Mouse (Mus musculus): ENCODE data around the gene Zfp710. TPM values are rescaled to one million over a fixed set of nuclear protein-coding genes. Genes with fewer than 3 reads are reported as not detected.
"Not testable (repeated sequence)": the region's sequence is repeated elsewhere in the genome, so short reads cannot be mapped to it uniquely, and the experiment has no call there.

Gene Zfp710
- polyA plus RNA-seq, 1 experiment from 2014 or later = 25.7 TPM

DNA sequence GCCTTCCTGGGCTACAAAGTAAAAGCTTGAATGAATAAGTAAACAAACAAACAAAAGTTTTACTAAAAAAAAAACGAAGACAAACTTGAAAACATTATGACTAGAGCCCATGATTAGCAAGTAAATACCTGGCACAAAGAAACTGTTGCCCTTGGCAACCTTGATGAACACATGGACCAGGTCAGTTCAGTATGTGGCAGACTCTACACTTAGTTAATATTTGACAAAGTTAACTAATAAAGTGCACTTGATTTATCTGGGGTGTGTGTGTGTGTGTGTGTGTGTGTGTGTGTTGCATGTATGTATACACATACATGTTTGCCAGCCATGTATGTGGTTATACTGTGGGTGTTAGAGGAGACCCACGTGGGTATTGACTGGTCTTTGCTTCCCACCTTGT, 25.1 kb downstream of the Zfp710 start:
- peaks cover 42% of the 10 kb centered on the region for H3K4me1 ChIP-seq (ENCODE audit: control insufficient read depth, insufficient read depth, low read length)
- no peak for ATAC-seq (ENCODE audit: low FRiP score, low TSS enrichment)
- H3K9ac ChIP-seq (ENCODE audit: low read depth, low read length) = no peak overlapping the region
- 54% methylated on average over 2 of the region's 2 CpGs for WGBS
- no peak overlapping the region for H3K4me3 ChIP-seq (ENCODE audit: low read length)
- H3K36me3 ChIP-seq (ENCODE audit: control insufficient read depth, insufficient read depth, low read length) = no peaks in the 10 kb centered on the region; the same call in 1 of the 2 replicates
- H3K27ac ChIP-seq (ENCODE audit: low read depth, low read length) = peak overlapping the region; percentile 52; the same call in 1 of the 2 replicates
- no peaks in the 10 kb centered on the region for H3K9me3 ChIP-seq (ENCODE audit: control insufficient read depth, low read length)
- no peaks in the 10 kb centered on the region for H3K27me3 ChIP-seq (ENCODE audit: control insufficient read depth, insufficient read depth, low read length)
- no peak overlapping the region for H3K4me2 ChIP-seq (replicated peaks; ENCODE audit: low read depth, low read length)

DNA sequence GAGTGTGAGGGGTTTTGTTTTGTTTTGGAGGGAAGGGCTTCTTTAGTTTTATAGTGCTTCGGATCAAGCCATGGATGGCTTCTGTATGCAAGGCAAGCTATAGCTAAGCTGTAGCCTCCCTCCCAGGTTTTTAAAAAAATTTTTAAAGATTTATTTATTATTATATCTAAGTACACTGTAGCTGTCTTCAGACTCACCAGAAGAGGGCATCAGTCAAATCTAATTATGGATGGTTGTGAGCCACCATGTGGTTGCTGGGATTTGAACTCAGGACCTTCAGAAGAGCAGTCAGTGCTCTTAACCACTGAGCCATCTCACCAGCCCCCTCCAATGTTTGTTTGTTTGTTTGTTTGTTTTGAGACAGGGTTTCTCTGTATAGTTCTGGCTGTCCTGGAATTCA, 25.8 kb downstream of the Zfp710 start:
- H3K27me3 ChIP-seq (ENCODE audit: control insufficient read depth, insufficient read depth, low read length); ATAC-seq (ENCODE audit: low FRiP score, low TSS enrichment); H3K9ac ChIP-seq (ENCODE audit: low read depth, low read length); H3K4me2 ChIP-seq (replicated peaks; ENCODE audit: low read depth, low read length); H3K9me3 ChIP-seq (ENCODE audit: control insufficient read depth, low read length); H3K4me3 ChIP-seq (ENCODE audit: low read length); H3K36me3 ChIP-seq (ENCODE audit: control insufficient read depth, insufficient read depth, low read length): not testable (repeated sequence)
- Histone ChIP-seq H3K27ac (ENCODE audit: low read depth, low read length) (peak overlapping the region; percentile 18; the same call in 1 of the 2 replicates), H3K4me1 (ENCODE audit: control insufficient read depth, insufficient read depth, low read length) (peaks cover 42% of the 10 kb centered on the region)
- 97% methylated on average over 1 of the region's 1 CpGs for WGBS

DNA sequence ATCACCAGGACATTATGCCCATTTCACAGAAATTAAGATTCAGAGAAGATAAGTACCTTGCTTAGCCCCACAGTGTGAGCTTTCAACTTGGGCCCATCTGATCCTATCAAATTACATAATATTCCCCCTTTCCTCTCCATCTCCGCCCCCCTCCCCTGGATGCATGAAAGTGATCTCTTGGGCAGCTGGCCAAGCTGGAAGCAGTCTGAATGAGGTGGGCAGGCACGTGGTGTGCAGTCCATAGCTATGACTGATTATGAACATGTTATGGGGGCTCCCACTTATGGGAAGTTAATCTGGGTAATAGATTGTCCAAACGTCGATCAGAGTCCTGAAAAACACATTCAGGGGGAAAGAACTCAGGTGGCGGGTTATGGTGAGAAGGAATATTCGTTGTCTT, 27.2 kb downstream of the Zfp710 start:
- Histone ChIP-seq H3K4me1 (ENCODE audit: control insufficient read depth, insufficient read depth, low read length) (peaks cover 52% of the 10 kb centered on the region), H3K27me3 (ENCODE audit: control insufficient read depth, insufficient read depth, low read length) (no peaks in the 10 kb centered on the region), H3K4me3 (ENCODE audit: low read length) (no peak overlapping the region), H3K27ac (ENCODE audit: low read depth, low read length) (peak overlapping the region; percentile 20; the same call in 1 of the 2 replicates), H3K36me3 (ENCODE audit: control insufficient read depth, insufficient read depth, low read length) (no peaks in the 10 kb centered on the region; the same call in 1 of the 2 replicates), H3K4me2 (replicated peaks; ENCODE audit: low read depth, low read length) (no peak overlapping the region), H3K9me3 (ENCODE audit: control insufficient read depth, low read length) (no peaks in the 10 kb centered on the region), H3K9ac (ENCODE audit: low read depth, low read length) (no peak overlapping the region)
- peak; percentile 58 for ATAC-seq (ENCODE audit: low FRiP score, low TSS enrichment)
- WGBS = 55% methylated on average over 6 of the region's 6 CpGs

DNA sequence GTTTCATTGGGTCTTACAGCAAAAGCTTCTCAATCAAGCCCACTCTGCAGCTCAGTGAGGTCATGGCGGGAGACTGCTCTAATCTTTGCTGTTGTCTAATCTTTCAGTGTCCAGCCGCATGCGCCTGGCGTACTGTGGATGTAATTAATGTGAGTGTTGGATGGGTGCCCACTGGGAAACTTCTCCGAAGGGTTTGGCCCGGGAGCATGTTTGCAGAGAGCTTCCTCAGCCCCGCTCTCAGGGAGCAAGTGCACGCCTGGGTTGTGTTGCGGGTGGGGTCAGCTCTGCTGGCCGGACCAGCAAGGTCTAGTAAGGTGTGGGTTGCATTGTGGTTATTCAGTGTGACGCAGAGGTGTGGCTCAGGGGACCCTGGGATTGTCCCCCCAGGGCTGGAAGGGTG, 27.6 kb downstream of the Zfp710 start:
- Histone ChIP-seq H3K4me3 (ENCODE audit: low read length) (no peak overlapping the region), H3K36me3 (ENCODE audit: control insufficient read depth, insufficient read depth, low read length) (no peaks in the 10 kb centered on the region; the same call in 1 of the 2 replicates), H3K9ac (ENCODE audit: low read depth, low read length) (no peak overlapping the region; the same call in 1 of the 2 replicates), H3K4me2 (replicated peaks; ENCODE audit: low read depth, low read length) (no peak overlapping the region), H3K9me3 (ENCODE audit: control insufficient read depth, low read length) (no peaks in the 10 kb centered on the region), H3K27me3 (ENCODE audit: control insufficient read depth, insufficient read depth, low read length) (no peaks in the 10 kb centered on the region), H3K27ac (ENCODE audit: low read depth, low read length) (peak overlapping the region; percentile 20; the same call in 1 of the 2 replicates), H3K4me1 (ENCODE audit: control insufficient read depth, insufficient read depth, low read length) (peaks cover 52% of the 10 kb centered on the region)
- ATAC-seq (ENCODE audit: low FRiP score, low TSS enrichment) = peak; percentile 47
- WGBS = 28% methylated on average over 11 of the region's 11 CpGs

DNA sequence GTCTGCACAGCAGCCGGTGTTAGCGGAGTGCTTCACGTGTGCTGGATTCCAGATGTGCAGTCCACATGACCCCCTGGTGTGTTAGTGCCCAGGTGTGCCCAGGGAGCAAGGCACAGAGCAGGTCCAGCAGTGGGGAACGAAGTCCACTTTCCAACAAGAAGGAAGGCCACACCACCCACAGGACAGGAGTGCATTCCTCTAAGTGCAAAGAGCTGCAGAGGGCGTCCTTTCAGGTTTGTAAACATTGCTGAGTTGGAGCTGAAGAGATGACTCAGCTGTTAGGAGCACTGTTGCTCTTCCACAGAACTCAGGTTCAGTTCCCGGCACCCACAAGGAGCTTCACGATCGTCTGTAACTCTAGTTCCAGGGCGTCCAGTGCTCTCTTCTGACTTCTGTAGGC, 28.5 kb downstream of the Zfp710 start:
- no peak overlapping the region for H3K4me3 ChIP-seq (ENCODE audit: low read length)
- no peaks in the 10 kb centered on the region; the same call in 1 of the 2 replicates for H3K36me3 ChIP-seq (ENCODE audit: control insufficient read depth, insufficient read depth, low read length)
- no peak overlapping the region for H3K9ac ChIP-seq (ENCODE audit: low read depth, low read length)
- H3K4me2 ChIP-seq (replicated peaks; ENCODE audit: low read depth, low read length) = no peak overlapping the region
- H3K27me3 ChIP-seq (ENCODE audit: control insufficient read depth, insufficient read depth, low read length) = no peaks in the 10 kb centered on the region
- no peaks in the 10 kb centered on the region for H3K9me3 ChIP-seq (ENCODE audit: control insufficient read depth, low read length)
- ATAC-seq (ENCODE audit: low FRiP score, low TSS enrichment) = no peak
- peaks cover 56% of the 10 kb centered on the region for H3K4me1 ChIP-seq (ENCODE audit: control insufficient read depth, insufficient read depth, low read length)
- H3K27ac ChIP-seq (ENCODE audit: low read depth, low read length) = no peak overlapping the region
- WGBS = 93% methylated on average over 9 of the region's 9 CpGs

DNA sequence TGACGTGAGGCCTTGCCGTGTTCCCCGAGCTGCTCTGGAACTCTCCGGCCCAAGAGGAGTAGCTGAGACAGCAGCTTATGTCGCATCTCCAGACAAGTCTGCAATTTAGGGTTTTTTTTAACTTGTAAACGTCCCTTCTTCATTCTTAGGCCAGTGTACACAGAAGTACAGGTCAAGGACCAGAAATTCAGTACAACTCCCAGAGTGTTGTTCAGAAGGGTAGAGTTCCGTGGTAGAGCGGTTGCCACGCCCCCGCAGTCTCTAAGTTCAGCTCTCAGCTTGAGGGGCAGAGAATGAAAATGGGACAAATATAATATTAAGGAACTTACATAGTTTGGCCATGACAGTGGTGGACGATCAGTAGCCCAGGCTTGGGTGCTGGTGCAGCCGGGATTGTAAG, 31.2 kb downstream of the Zfp710 start:
- Histone ChIP-seq H3K27me3 (ENCODE audit: control insufficient read depth, insufficient read depth, low read length) (no peaks in the 10 kb centered on the region), H3K9ac (ENCODE audit: low read depth, low read length) (no peak overlapping the region), H3K4me3 (ENCODE audit: low read length) (no peak overlapping the region), H3K36me3 (ENCODE audit: control insufficient read depth, insufficient read depth, low read length) (no peaks in the 10 kb centered on the region; the same call in 1 of the 2 replicates), H3K4me1 (ENCODE audit: control insufficient read depth, insufficient read depth, low read length) (peaks cover 60% of the 10 kb centered on the region), H3K9me3 (ENCODE audit: control insufficient read depth, low read length) (no peaks in the 10 kb centered on the region), H3K27ac (ENCODE audit: low read depth, low read length) (no peak overlapping the region), H3K4me2 (replicated peaks; ENCODE audit: low read depth, low read length) (no peak overlapping the region)
- 65% methylated on average over 12 of the region's 12 CpGs for WGBS
- no peak for ATAC-seq (ENCODE audit: low FRiP score, low TSS enrichment)

DNA sequence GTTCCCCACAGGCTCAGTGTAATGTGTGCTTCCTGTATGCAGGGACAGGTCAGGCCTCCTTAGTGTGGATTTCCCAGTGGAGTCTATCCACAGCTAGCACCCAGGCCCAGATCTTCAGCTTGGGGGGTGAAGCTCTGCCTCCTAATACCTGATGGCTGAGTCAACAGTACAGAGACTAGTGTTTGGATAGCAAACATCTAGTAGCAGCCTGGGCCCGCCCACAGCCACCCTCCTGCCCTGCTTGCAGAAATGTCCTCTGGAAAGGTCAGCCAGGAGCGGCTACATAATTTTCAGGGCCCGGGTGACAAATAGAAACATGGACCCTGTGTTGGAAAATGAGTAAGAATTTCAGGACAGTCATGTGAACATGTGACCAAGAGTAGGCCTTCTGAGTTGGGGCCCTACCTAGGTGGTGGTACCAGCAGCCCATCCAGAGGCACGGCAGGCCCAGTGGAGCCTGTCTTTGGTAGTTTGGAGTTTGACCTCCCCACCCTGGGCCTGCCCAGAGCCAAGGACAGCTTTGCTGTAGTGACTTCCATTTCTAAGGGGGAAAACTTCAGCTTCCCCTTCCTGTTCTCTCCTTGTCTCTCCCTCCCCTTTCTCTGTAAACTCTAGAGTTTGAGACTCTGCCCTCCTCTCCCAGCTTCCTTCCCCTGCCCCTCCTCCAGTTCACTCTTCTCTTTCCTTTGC, 32.5 kb downstream of the Zfp710 start:
- WGBS = 27% methylated on average over 4 of the region's 4 CpGs
- Histone ChIP-seq H3K36me3 (ENCODE audit: control insufficient read depth, insufficient read depth, low read length) (no peaks in the 10 kb centered on the region; the same call in 1 of the 2 replicates), H3K27me3 (ENCODE audit: control insufficient read depth, insufficient read depth, low read length) (no peaks in the 10 kb centered on the region), H3K27ac (ENCODE audit: low read depth, low read length) (peak overlapping the region; percentile 69), H3K9me3 (ENCODE audit: control insufficient read depth, low read length) (no peaks in the 10 kb centered on the region), H3K4me3 (ENCODE audit: low read length) (no peak overlapping the region), H3K4me2 (replicated peaks; ENCODE audit: low read depth, low read length) (peak overlapping the region; percentile 10; the same call in 1 of the 2 replicates), H3K4me1 (ENCODE audit: control insufficient read depth, insufficient read depth, low read length) (peaks cover 46% of the 10 kb centered on the region), H3K9ac (ENCODE audit: low read depth, low read length) (0 out of 2 replicates have a peak overlapping the region, but pooled peaks have one; percentile 4)
- no peak for ATAC-seq (ENCODE audit: low FRiP score, low TSS enrichment)

DNA sequence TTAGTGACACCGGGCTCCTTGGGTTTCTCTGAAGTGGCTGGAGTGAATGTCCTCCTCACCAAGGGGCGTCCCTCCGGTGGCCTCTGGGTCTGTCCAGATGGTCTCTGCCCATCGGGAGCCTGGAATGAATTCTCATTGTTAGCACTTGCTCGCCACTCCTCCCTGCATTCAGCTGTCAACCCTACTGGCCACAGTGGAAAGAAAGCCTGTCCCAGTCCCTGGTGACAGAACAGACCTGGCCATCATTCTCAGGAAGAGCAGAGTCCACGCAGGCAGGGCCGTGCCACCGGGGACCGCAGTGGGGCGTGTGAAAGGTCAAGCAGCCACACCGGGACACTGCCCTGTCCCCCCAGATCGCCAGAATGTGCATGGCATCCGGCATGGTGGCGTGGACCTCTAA, 33.2 kb downstream of the Zfp710 start:
- Histone ChIP-seq H3K4me3 (ENCODE audit: low read length) (no peak overlapping the region), H3K27me3 (ENCODE audit: control insufficient read depth, insufficient read depth, low read length) (no peaks in the 10 kb centered on the region), H3K4me2 (replicated peaks; ENCODE audit: low read depth, low read length) (peak overlapping the region; percentile 10; the same call in 1 of the 2 replicates), H3K9me3 (ENCODE audit: control insufficient read depth, low read length) (no peaks in the 10 kb centered on the region), H3K27ac (ENCODE audit: low read depth, low read length) (peak overlapping the region; percentile 69; the same call in 1 of the 2 replicates), H3K4me1 (ENCODE audit: control insufficient read depth, insufficient read depth, low read length) (peaks cover 43% of the 10 kb centered on the region), H3K36me3 (ENCODE audit: control insufficient read depth, insufficient read depth, low read length) (no peaks in the 10 kb centered on the region; the same call in 1 of the 2 replicates), H3K9ac (ENCODE audit: low read depth, low read length) (no peak overlapping the region)
- 45% methylated on average over 14 of the region's 14 CpGs for WGBS
- ATAC-seq (ENCODE audit: low FRiP score, low TSS enrichment) = no peak

DNA sequence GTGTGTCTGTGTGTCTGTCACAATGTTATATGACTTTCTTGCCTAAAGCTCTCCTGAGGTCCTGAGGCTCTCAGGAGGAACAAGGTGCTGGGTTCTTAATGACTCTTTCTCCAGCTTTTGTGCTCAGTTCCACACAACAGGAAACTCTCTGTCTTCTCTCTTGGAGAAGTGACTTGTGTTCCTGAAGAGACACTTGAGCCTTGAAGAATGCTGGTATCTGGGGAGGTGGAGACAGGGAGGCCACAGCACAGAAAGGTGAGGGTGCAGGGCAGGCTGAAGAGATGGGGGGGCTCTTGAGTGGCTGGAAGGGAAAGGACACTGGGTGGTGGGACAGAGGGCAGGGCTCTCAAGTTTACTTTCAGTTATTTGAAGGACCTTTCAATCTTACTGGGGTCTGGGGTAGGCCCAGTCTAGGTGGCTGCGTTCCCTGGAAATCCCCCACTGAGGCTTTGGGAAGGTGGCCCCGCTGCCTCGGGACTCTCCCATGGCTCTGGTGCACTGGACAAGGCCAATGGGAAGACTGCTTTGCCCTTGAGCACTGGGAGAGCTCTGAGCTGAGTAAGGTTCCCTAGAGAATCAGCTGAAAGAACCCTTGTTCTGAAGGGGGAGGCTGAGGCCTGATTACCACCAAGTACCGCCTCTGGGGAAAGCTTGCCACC, 33.9 kb downstream of the Zfp710 start:
- Histone ChIP-seq H3K36me3 (ENCODE audit: control insufficient read depth, insufficient read depth, low read length) (no peaks in the 10 kb centered on the region; the same call in 1 of the 2 replicates), H3K9me3 (ENCODE audit: control insufficient read depth, low read length) (no peaks in the 10 kb centered on the region), H3K9ac (ENCODE audit: low read depth, low read length) (no peak overlapping the region), H3K4me3 (ENCODE audit: low read length) (no peak overlapping the region), H3K4me2 (replicated peaks; ENCODE audit: low read depth, low read length) (no peak overlapping the region), H3K4me1 (ENCODE audit: control insufficient read depth, insufficient read depth, low read length) (peaks cover 39% of the 10 kb centered on the region), H3K27ac (ENCODE audit: low read depth, low read length) (peak overlapping the region; percentile 69), H3K27me3 (ENCODE audit: control insufficient read depth, insufficient read depth, low read length) (no peaks in the 10 kb centered on the region)
- WGBS = 74% methylated on average over 4 of the region's 4 CpGs
- no peak for ATAC-seq (ENCODE audit: low FRiP score, low TSS enrichment)
